Mouse (Mus musculus): ENCODE data around the gene Klf9. TPM values are rescaled to one million over a fixed set of nuclear protein-coding genes. Genes with fewer than 3 reads are reported as not detected.
"Not testable (repeated sequence)": the region's sequence is repeated elsewhere in the genome, so short reads cannot be mapped to it uniquely, and the experiment has no call there.

The Klf9 gene
- total and polyA plus RNA-seq, 2 experiments from 2014 or later, result 14.4 to 35.1 TPM

DNA sequence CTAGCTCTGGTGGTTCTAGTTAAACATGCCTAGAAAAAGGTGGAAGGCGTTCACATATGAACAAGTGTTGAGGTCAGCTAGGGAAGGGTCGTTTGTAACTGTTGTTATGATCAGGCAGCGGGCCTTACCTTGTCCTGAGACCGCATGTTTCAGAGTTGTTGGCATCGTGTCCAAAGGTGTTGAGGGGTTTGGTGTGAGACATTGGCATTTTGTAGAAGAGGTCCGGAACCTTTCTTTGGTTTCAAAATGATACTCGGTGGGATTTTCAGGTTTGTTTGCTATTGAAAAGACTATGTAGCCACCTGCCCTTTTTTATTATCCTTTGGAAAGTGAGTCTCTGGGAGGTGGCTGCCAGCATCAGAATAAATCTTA lies 2.0 kb downstream of the Klf9 start:
- TF ChIP-seq CTCF (IDR thresholded peaks at IDR 0.05; ENCODE audit: low read depth), result no peak
- no peak for TF ChIP-seq EP300 (IDR thresholded peaks at IDR 0.05; ENCODE audit: low read depth)
- Histone ChIP-seq H3K4me1 (ENCODE audit: control insufficient read depth, insufficient read depth) (peaks cover 31% of the 10 kb centered on the region), H3K4me2 (ENCODE audit: low read depth, low read length) (peak overlapping the region; percentile 97), H3K9ac (replicated peaks; ENCODE audit: low read depth, low read length) (peak overlapping the region; percentile 90), H3K27me3 (ENCODE audit: control insufficient read depth, insufficient read depth, low read length) (no peaks in the 10 kb centered on the region), H3K36me3 (replicated peaks; ENCODE audit: control insufficient read depth, insufficient read depth, low read length) (no peaks in the 10 kb centered on the region), H3K27ac (ENCODE audit: low read depth) (peak overlapping the region; percentile 99), H3K4me3 (ENCODE audit: low read depth, low read length) (peak overlapping the region; percentile 85), H3K9me3 (replicated peaks; ENCODE audit: control insufficient read depth, low read length) (no peaks in the 10 kb centered on the region)
- DNase-seq (ENCODE audit: low spot score), result no peak
- ATAC-seq (ENCODE audit: insufficient read depth, low read depth), result no peak
- 71% methylated on average over 7 of the region's 7 CpGs for WGBS

DNA sequence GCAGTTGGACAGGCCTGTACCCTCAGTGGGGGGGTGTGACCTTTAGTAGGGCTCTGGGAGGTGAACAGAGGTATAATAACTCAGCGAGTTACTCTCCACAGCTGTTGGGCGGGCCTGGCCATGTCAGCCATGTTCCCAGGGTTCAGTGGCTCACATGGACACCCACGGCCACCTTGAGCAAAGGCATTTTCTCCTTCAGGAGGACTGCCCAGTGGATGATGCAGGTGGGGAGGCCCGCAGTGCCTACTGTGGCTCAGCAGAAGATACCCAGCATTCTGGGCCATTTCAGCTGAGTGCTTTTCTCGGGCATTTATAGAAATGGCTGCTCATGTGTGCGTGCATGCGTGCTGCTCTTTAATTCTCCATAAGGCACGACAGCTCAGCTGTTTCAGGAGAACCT lies 2.5 kb downstream of the Klf9 start:
- Histone ChIP-seq H3K36me3 (replicated peaks; ENCODE audit: control insufficient read depth, insufficient read depth, low read length) (no peaks in the 10 kb centered on the region), H3K4me1 (ENCODE audit: control insufficient read depth, insufficient read depth) (peaks cover 31% of the 10 kb centered on the region), H3K4me2 (ENCODE audit: low read depth, low read length) (peak overlapping the region; percentile 97), H3K4me3 (ENCODE audit: low read depth, low read length) (peak overlapping the region; percentile 85), H3K9ac (replicated peaks; ENCODE audit: low read depth, low read length) (peak overlapping the region; percentile 90; the same call in 1 of the 2 replicates), H3K27ac (ENCODE audit: low read depth) (no peak overlapping the region), H3K9me3 (replicated peaks; ENCODE audit: control insufficient read depth, low read length) (no peaks in the 10 kb centered on the region), H3K27me3 (ENCODE audit: control insufficient read depth, insufficient read depth, low read length) (no peaks in the 10 kb centered on the region)
- no peak for ATAC-seq (ENCODE audit: insufficient read depth, low read depth)
- TF ChIP-seq CTCF (IDR thresholded peaks at IDR 0.05; ENCODE audit: low read depth) (no peak), EP300 (IDR thresholded peaks at IDR 0.05; ENCODE audit: low read depth) (no peak)
- no peak for DNase-seq (ENCODE audit: low spot score)
- WGBS, result 77% methylated on average over 8 of the region's 8 CpGs

DNA sequence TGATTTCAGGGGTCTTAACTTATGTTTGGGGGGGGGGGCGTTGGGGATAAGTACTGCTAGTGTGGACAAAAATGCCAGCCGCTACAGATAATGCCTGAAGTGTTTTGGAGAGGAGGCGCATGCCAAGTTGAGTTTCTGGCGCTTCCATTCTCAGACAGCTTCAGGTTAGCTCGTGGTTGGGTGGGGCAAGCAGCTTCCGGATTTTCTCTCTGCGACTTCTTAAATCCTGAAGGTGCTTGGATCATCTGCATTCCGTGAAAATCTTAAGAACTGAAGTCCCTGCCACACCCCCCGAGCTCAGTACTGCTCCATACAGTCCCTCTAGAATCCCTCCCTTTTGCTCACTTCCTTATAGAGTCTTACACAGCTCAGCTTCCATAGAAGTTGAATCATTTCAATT lies 3.0 kb downstream of the Klf9 start:
- H3K9ac ChIP-seq (replicated peaks; ENCODE audit: low read depth, low read length), result no peak overlapping the region
- 47% methylated on average over 9 of the region's 9 CpGs for WGBS
- H3K4me2 ChIP-seq (ENCODE audit: low read depth, low read length), result peak overlapping the region; percentile 97

DNA sequence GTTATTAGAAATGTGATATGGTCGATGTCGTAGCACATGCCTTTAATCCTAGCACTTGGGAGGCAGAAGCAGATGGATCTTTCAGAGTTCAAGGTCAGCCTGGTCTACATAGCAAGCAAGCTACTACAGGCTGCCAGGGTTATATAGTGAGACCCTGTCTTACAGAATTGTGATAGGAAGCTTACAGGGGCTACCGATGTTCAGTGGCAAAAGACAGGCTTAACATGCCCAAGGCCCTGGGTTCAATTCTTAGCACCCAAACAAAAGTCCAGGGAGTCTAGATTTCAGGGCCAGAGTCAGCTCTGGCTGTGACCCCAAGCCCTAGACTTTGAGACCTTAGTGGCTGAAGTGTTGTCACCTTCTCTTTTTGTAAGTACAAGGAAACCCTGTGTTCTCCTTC lies 4.1 kb downstream of the Klf9 start:
- no peak overlapping the region for H3K9ac ChIP-seq (replicated peaks; ENCODE audit: low read depth, low read length)
- peak overlapping the region; percentile 97; the same call in 1 of the 2 replicates for H3K4me2 ChIP-seq (ENCODE audit: low read depth, low read length)
- no peaks in the 10 kb centered on the region for H3K9me3 ChIP-seq (replicated peaks; ENCODE audit: control insufficient read depth, low read length)
- H3K4me3 ChIP-seq (ENCODE audit: low read depth, low read length), result no peak overlapping the region
- ATAC-seq (ENCODE audit: insufficient read depth, low read depth) (no peak), DNase-seq (ENCODE audit: low spot score) (no peak)
- peaks cover 32% of the 10 kb centered on the region for H3K4me1 ChIP-seq (ENCODE audit: control insufficient read depth, insufficient read depth)
- no peak for TF ChIP-seq CTCF (IDR thresholded peaks at IDR 0.05; ENCODE audit: low read depth)
- H3K27ac ChIP-seq (ENCODE audit: low read depth), result no peak overlapping the region
- H3K27me3 ChIP-seq (ENCODE audit: control insufficient read depth, insufficient read depth, low read length), result no peaks in the 10 kb centered on the region
- 76% methylated on average over 3 of the region's 3 CpGs for WGBS
- H3K36me3 ChIP-seq (replicated peaks; ENCODE audit: control insufficient read depth, insufficient read depth, low read length), result no peaks in the 10 kb centered on the region

More for the DNA sequence above, 3.0 kb downstream of the Klf9 start:
- no peaks in the 10 kb centered on the region for H3K9me3 ChIP-seq (replicated peaks; ENCODE audit: control insufficient read depth, low read length)
- H3K4me3 ChIP-seq (ENCODE audit: low read depth, low read length), result peak overlapping the region; percentile 85
- no peak overlapping the region for H3K27ac ChIP-seq (ENCODE audit: low read depth)
- DNase-seq (ENCODE audit: low spot score) (no peak), ATAC-seq (ENCODE audit: insufficient read depth, low read depth) (no peak)
- no peaks in the 10 kb centered on the region for H3K27me3 ChIP-seq (ENCODE audit: control insufficient read depth, insufficient read depth, low read length)
- TF ChIP-seq EP300 (IDR thresholded peaks at IDR 0.05; ENCODE audit: low read depth), result no peak
- no peak for TF ChIP-seq CTCF (IDR thresholded peaks at IDR 0.05; ENCODE audit: low read depth)
- peaks cover 31% of the 10 kb centered on the region for H3K4me1 ChIP-seq (ENCODE audit: control insufficient read depth, insufficient read depth)
- no peaks in the 10 kb centered on the region for H3K36me3 ChIP-seq (replicated peaks; ENCODE audit: control insufficient read depth, insufficient read depth, low read length)

DNA sequence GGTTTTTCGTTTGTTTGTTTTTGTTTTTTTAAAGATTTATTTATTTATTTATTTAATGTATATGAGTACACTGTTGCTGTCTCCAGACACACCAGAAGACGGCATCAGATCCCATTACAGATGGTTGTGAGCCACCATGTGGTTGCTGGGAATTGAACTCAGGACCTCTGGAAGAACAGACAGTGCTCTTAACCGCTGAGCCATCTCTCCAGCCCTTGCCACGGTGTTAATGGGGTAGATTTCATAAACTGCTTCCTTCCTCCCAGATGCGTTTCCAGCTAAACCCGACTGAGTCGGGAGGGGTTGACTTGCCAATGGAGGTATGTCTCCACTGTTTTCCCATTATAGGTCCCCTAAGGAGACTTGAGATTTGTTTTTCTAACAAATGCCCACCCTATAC lies 4.5 kb downstream of the Klf9 start:
- not testable (repeated sequence) for H3K27ac ChIP-seq (ENCODE audit: low read depth); H3K9ac ChIP-seq (replicated peaks; ENCODE audit: low read depth, low read length); ATAC-seq (ENCODE audit: insufficient read depth, low read depth); H3K9me3 ChIP-seq (replicated peaks; ENCODE audit: control insufficient read depth, low read length); H3K36me3 ChIP-seq (replicated peaks; ENCODE audit: control insufficient read depth, insufficient read depth, low read length); H3K27me3 ChIP-seq (ENCODE audit: control insufficient read depth, insufficient read depth, low read length); H3K4me2 ChIP-seq (ENCODE audit: low read depth, low read length); DNase-seq (ENCODE audit: low spot score); H3K4me3 ChIP-seq (ENCODE audit: low read depth, low read length)
- peaks cover 32% of the 10 kb centered on the region for H3K4me1 ChIP-seq (ENCODE audit: control insufficient read depth, insufficient read depth)
- WGBS, result 85% methylated on average over 7 of the region's 7 CpGs

DNA sequence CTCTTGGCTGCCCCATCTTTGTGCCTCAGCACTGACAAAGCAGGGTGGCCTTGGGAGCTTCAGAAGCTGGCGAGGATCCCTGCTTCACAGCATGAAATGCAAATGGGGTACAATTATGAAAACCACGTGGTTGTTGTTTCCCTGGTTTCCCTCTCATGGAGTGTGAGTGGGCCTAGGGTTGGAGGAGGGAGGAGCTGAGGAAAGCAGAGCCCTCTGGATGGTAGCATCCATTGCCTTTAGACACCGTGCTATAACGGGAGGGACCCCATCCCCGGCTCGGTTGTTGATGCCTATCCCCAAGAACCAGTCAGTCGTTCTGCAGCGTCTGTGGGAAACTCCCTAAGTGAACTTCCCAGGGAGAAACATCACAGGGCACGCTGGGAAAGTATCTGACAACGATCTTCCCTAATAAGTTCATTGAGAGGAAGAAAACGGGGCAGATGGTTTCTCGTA lies 5.4 kb downstream of the Klf9 start:
- H3K27ac ChIP-seq (ENCODE audit: low read depth), result no peak overlapping the region
- WGBS, result 66% methylated on average over 12 of the region's 12 CpGs
- H3K4me2 ChIP-seq (ENCODE audit: low read depth, low read length), result no peak overlapping the region
- no peak overlapping the region for H3K4me3 ChIP-seq (ENCODE audit: low read depth, low read length)
- no peaks in the 10 kb centered on the region for H3K9me3 ChIP-seq (replicated peaks; ENCODE audit: control insufficient read depth, low read length)
- ATAC-seq (ENCODE audit: insufficient read depth, low read depth) (no peak), DNase-seq (ENCODE audit: low spot score) (no peak)
- H3K4me1 ChIP-seq (ENCODE audit: control insufficient read depth, insufficient read depth), result peaks cover 32% of the 10 kb centered on the region
- no peaks in the 10 kb centered on the region for H3K36me3 ChIP-seq (replicated peaks; ENCODE audit: control insufficient read depth, insufficient read depth, low read length)
- no peak for TF ChIP-seq CTCF (IDR thresholded peaks at IDR 0.05; ENCODE audit: low read depth)
- TF ChIP-seq EP300 (IDR thresholded peaks at IDR 0.05; ENCODE audit: low read depth), result no peak
- H3K9ac ChIP-seq (replicated peaks; ENCODE audit: low read depth, low read length), result no peak overlapping the region
- H3K27me3 ChIP-seq (ENCODE audit: control insufficient read depth, insufficient read depth, low read length), result no peaks in the 10 kb centered on the region

All from heart, postnatal 0 days (tissue).